Mouse (Mus musculus): ENCODE results near the gene Ypel2. TPM values are rescaled to one million over a fixed set of nuclear protein-coding genes. Genes with fewer than 3 reads are reported as not detected.

Ypel2 gene
- polyA plus RNA-seq, 1 experiment from 2014 or later, result 3.2 TPM

DNA sequence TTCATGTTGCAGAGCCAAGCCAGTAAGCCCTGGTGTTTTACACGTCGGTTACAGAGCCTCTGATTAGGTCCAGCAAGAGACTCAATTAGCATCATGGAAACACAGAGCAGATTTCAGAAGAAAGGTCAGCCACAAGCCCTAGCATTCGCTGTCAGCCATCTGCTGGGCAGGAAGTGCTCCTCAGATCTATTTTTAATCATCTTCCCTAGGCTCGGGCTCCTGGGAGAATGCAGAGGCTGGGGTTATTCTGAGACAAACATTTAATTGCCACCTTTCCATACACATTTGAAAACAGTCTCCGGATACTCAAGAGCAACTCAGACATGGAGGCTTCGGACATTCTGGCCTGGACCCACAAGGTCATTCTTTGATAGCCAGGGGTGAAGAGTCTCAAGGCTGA lies 35.3 kb downstream of the Ypel2 start:
- WGBS, result 58% methylated on average over 6 of the region's 6 CpGs
- DNase-seq (ENCODE audit: low spot score), result no peak
- no peaks in the 10 kb centered on the region; the same call in 1 of the 2 replicates for H3K36me3 ChIP-seq (replicated peaks; ENCODE audit: control insufficient read depth, insufficient read depth)
- no peak overlapping the region for H3K4me3 ChIP-seq (replicated peaks; ENCODE audit: low read length)
- no peak overlapping the region for H3K4me2 ChIP-seq (replicated peaks)
- peak overlapping the region; percentile 17; the same call in 1 of the 2 replicates for H3K27ac ChIP-seq
- H3K9me3 ChIP-seq (ENCODE audit: control insufficient read depth, low read length), result no peaks in the 10 kb centered on the region
- H3K4me1 ChIP-seq (replicated peaks; ENCODE audit: control insufficient read depth, insufficient read depth, low read length), result peaks cover 24% of the 10 kb centered on the region
- H3K9ac ChIP-seq, result no peak overlapping the region
- ATAC-seq (ENCODE audit: low FRiP score), result no peak
- no peaks in the 10 kb centered on the region for H3K27me3 ChIP-seq (ENCODE audit: control insufficient read depth, insufficient read depth, low read length)

DNA sequence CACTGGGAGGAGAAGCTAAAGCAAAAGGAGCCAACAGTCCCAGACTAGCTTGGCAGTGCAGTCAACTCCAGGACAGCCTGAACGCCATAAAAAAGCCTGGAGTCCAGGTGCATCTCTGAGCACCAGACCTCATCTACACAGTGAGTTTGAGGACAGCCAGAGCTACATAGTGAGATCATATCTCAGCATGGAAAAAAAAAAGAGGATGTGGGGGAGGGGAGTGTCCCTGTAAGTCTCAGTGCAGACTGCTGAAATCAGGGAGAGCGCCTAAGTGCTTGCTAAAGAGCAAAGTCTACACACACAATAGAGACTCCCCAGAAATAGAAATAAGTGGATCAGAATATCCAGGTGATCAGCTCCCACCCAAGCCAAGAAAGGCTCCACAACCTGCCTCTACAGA lies 37.1 kb downstream of the Ypel2 start:
- no peak overlapping the region for H3K4me3 ChIP-seq (replicated peaks; ENCODE audit: low read length)
- H3K4me1 ChIP-seq (replicated peaks; ENCODE audit: control insufficient read depth, insufficient read depth, low read length), result peaks cover 15% of the 10 kb centered on the region
- no peaks in the 10 kb centered on the region for H3K27me3 ChIP-seq (ENCODE audit: control insufficient read depth, insufficient read depth, low read length)
- no peak overlapping the region for H3K27ac ChIP-seq
- DNase-seq (ENCODE audit: low spot score), result no peak
- H3K9ac ChIP-seq, result no peak overlapping the region
- no peaks in the 10 kb centered on the region; the same call in 1 of the 2 replicates for H3K36me3 ChIP-seq (replicated peaks; ENCODE audit: control insufficient read depth, insufficient read depth)
- no peak overlapping the region for H3K4me2 ChIP-seq (replicated peaks)
- 82% methylated on average over 2 of the region's 2 CpGs for WGBS
- no peaks in the 10 kb centered on the region for H3K9me3 ChIP-seq (ENCODE audit: control insufficient read depth, low read length)
- no peak for ATAC-seq (ENCODE audit: low FRiP score)

DNA sequence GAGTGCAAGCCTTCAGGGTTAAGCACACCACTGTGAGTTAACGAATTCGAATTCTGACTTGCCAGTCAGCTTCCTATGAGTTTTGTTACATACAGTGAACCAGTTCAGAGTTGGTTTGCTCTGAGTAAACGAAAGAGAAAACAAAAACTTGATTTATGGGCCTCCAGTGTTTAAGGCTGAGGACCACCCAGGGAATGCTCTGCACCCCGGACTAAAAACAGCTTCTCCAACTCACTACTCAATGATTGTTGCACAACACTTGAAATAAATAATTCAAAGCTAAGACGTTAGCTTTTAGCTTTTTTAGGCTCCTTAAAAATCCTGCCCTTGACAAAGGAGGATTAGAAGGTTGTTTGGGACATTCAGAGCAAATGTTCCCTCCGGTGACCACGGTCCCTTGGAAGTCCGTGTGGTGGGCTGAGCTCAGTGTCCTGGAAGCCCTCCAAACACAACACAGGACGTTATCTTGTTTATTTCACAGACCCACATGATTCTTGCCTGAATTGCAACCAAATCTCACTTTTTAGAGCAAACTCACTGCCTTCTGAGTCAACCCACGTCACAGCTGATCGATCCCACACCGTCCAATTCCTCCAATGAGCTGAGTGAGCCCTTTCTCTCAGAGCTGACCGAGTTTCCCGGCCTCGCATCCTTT lies 38.8 kb downstream of the Ypel2 start:
- H3K36me3 ChIP-seq (replicated peaks; ENCODE audit: control insufficient read depth, insufficient read depth), result no peaks in the 10 kb centered on the region
- H3K9me3 ChIP-seq (ENCODE audit: control insufficient read depth, low read length), result no peaks in the 10 kb centered on the region
- H3K4me1 ChIP-seq (replicated peaks; ENCODE audit: control insufficient read depth, insufficient read depth, low read length), result peaks cover 20% of the 10 kb centered on the region
- H3K9ac ChIP-seq, result no peak overlapping the region
- ATAC-seq (ENCODE audit: low FRiP score), result no peak
- H3K4me3 ChIP-seq (replicated peaks; ENCODE audit: low read length), result no peak overlapping the region
- no peak for DNase-seq (ENCODE audit: low spot score)
- H3K27me3 ChIP-seq (ENCODE audit: control insufficient read depth, insufficient read depth, low read length), result no peaks in the 10 kb centered on the region
- 75% methylated on average over 15 of the region's 15 CpGs for WGBS
- H3K4me2 ChIP-seq (replicated peaks), result no peak overlapping the region
- no peak overlapping the region for H3K27ac ChIP-seq

DNA sequence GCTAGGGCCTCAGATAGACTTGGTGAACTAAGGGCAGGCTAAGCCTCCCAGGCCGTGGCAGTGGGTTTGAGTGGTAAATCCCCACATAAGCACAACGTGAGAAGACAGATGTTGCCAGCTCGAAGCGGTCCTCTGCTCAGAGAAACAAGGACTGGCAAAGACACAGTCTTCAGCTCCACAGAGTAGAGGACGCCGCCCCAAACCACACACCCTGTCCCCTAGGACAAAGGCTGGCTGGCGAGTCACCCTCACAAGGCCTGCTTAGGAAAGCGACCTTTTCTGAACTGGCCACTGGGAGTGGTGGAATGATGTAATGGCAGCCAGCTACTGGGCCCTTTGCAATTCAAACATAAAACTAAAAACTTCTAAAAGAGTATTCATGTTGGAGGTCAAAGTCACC lies 40.4 kb downstream of the Ypel2 start:
- Histone ChIP-seq H3K36me3 (replicated peaks; ENCODE audit: control insufficient read depth, insufficient read depth) (no peaks in the 10 kb centered on the region), H3K27me3 (ENCODE audit: control insufficient read depth, insufficient read depth, low read length) (no peaks in the 10 kb centered on the region), H3K4me1 (replicated peaks; ENCODE audit: control insufficient read depth, insufficient read depth, low read length) (peaks cover 7% of the 10 kb centered on the region; the same call in 1 of the 2 replicates), H3K9me3 (ENCODE audit: control insufficient read depth, low read length) (no peaks in the 10 kb centered on the region), H3K9ac (no peak overlapping the region), H3K27ac (no peak overlapping the region), H3K4me2 (replicated peaks) (no peak overlapping the region), H3K4me3 (replicated peaks; ENCODE audit: low read length) (no peak overlapping the region)
- DNase-seq (ENCODE audit: low spot score) (no peak), ATAC-seq (ENCODE audit: low FRiP score) (no peak)
- 71% methylated on average over 8 of the region's 8 CpGs for WGBS

DNA sequence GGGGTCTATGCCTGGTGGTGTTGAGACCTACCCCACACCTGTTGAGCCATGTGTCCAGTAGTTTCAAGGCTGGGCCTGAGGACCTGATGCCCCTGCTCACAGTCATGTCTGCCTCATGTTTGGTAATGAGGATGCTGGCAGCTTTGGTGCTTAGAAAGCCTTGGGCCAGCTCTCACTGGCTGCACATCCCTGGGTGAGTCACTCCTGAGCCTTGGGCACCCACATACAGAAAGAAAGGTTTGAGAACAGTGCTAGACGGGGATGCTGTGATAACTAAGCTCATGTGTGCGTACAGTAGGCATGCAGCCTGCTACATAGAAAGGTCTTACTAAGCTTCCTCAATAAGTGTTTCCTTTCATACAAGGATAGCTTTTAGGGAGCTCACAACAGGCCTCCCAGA lies 40.8 kb downstream of the Ypel2 start:
- Histone ChIP-seq H3K27ac (no peak overlapping the region), H3K4me1 (replicated peaks; ENCODE audit: control insufficient read depth, insufficient read depth, low read length) (peaks cover 5% of the 10 kb centered on the region; the same call in 1 of the 2 replicates), H3K4me2 (replicated peaks) (no peak overlapping the region), H3K27me3 (ENCODE audit: control insufficient read depth, insufficient read depth, low read length) (no peaks in the 10 kb centered on the region), H3K4me3 (replicated peaks; ENCODE audit: low read length) (no peak overlapping the region), H3K36me3 (replicated peaks; ENCODE audit: control insufficient read depth, insufficient read depth) (no peaks in the 10 kb centered on the region), H3K9ac (no peak overlapping the region), H3K9me3 (ENCODE audit: control insufficient read depth, low read length) (no peaks in the 10 kb centered on the region)
- 97% methylated on average over 2 of the region's 2 CpGs for WGBS
- ATAC-seq (ENCODE audit: low FRiP score) (no peak), DNase-seq (ENCODE audit: low spot score) (no peak)

DNA sequence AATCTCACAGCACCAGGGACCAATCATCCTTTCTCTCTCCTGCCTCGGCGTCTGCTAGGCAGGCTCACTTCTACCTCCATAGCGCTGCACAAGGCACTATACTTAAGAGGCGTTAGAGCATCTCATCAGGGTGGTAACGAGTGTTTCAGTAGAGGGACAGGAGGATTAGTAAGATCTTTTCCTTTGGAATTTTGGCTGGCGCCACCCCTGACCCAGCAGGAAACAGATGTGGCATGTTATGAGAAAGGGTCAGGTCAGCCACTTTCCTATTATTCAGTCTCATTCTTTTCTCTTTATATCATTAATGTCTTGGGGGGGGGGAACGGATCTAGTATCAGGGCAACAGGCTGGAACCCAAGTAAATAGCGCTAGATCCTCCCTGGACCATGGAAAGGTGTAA lies 41.8 kb downstream of the Ypel2 start:
- no peaks in the 10 kb centered on the region for H3K27me3 ChIP-seq (ENCODE audit: control insufficient read depth, insufficient read depth, low read length)
- no peak overlapping the region for H3K27ac ChIP-seq
- no peak overlapping the region for H3K4me2 ChIP-seq (replicated peaks)
- no peaks in the 10 kb centered on the region for H3K36me3 ChIP-seq (replicated peaks; ENCODE audit: control insufficient read depth, insufficient read depth)
- no peak overlapping the region for H3K9ac ChIP-seq
- peaks cover 5% of the 10 kb centered on the region for H3K4me1 ChIP-seq (replicated peaks; ENCODE audit: control insufficient read depth, insufficient read depth, low read length)
- ATAC-seq (ENCODE audit: low FRiP score) (no peak), DNase-seq (ENCODE audit: low spot score) (no peak)
- no peaks in the 10 kb centered on the region for H3K9me3 ChIP-seq (ENCODE audit: control insufficient read depth, low read length)
- H3K4me3 ChIP-seq (replicated peaks; ENCODE audit: low read length), result no peak overlapping the region
- 76% methylated on average over 8 of the region's 8 CpGs for WGBS

GRCm38 (mm10) chr11:86950491-86950890 lies 43.0 kb downstream of the Ypel2 start:
- WGBS, result 71% methylated on average over 3 of the region's 3 CpGs
- Histone ChIP-seq H3K27me3 (ENCODE audit: control insufficient read depth, insufficient read depth, low read length) (no peaks in the 10 kb centered on the region), H3K36me3 (replicated peaks; ENCODE audit: control insufficient read depth, insufficient read depth) (no peaks in the 10 kb centered on the region), H3K9ac (no peak overlapping the region), H3K4me3 (replicated peaks; ENCODE audit: low read length) (no peak overlapping the region), H3K4me1 (replicated peaks; ENCODE audit: control insufficient read depth, insufficient read depth, low read length) (peaks cover 13% of the 10 kb centered on the region), H3K27ac (peak overlapping the region; percentile 62), H3K9me3 (ENCODE audit: control insufficient read depth, low read length) (no peaks in the 10 kb centered on the region), H3K4me2 (replicated peaks) (no peak overlapping the region)
- no peak for DNase-seq (ENCODE audit: low spot score)
- no peak for ATAC-seq (ENCODE audit: low FRiP score)

GRCm38 (mm10) chr11:86949951-86950441 lies 43.5 kb downstream of the Ypel2 start:
- Histone ChIP-seq H3K36me3 (replicated peaks; ENCODE audit: control insufficient read depth, insufficient read depth) (no peaks in the 10 kb centered on the region), H3K27ac (peak overlapping the region; percentile 62), H3K4me2 (replicated peaks) (no peak overlapping the region), H3K4me3 (replicated peaks; ENCODE audit: low read length) (no peak overlapping the region), H3K9ac (no peak overlapping the region), H3K9me3 (ENCODE audit: control insufficient read depth, low read length) (no peaks in the 10 kb centered on the region), H3K4me1 (replicated peaks; ENCODE audit: control insufficient read depth, insufficient read depth, low read length) (peaks cover 13% of the 10 kb centered on the region), H3K27me3 (ENCODE audit: control insufficient read depth, insufficient read depth, low read length) (no peaks in the 10 kb centered on the region)
- no peak; the same call in 1 of the 2 replicates for ATAC-seq (ENCODE audit: low FRiP score)
- 57% methylated on average over 9 of the region's 9 CpGs for WGBS
- no peak for DNase-seq (ENCODE audit: low spot score)

DNA sequence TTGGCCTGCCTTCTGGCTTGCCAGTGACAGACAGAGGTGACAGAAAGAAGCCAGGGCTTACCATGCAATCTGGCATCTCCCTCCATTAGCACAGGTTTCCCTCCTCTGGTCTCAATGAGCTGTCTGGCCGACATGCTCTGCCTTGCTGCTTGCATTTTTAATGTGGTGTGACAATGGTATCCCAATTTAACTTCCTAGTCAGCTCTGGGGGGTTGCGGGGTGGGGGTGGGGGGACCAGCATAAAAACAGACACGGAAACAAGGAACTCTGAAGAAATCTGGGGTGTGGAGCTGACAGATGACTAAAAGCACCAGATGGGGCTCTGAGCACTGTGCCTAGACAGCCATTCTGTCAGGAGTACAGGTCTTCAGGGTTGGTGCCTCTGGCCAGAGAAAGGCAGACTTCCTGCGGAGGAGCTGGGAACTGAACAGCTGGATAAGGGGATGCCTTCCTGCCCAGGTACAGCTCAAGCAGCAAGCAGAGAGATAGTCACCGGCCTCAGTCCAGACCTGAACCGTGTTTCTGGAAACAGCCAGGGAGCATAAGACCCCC lies 46.8 kb downstream of the Ypel2 start:
- no peak overlapping the region; the same call in 1 of the 2 replicates for H3K27ac ChIP-seq
- DNase-seq (ENCODE audit: low spot score), result no peak

More for the DNA sequence above, 46.8 kb downstream of the Ypel2 start:
- no peaks in the 10 kb centered on the region for H3K27me3 ChIP-seq (ENCODE audit: control insufficient read depth, insufficient read depth, low read length)
- H3K9ac ChIP-seq, result no peak overlapping the region
- no peak for ATAC-seq (ENCODE audit: low FRiP score)
- H3K4me1 ChIP-seq (replicated peaks; ENCODE audit: control insufficient read depth, insufficient read depth, low read length), result peaks cover 13% of the 10 kb centered on the region
- H3K9me3 ChIP-seq (ENCODE audit: control insufficient read depth, low read length), result no peaks in the 10 kb centered on the region
- 29% methylated on average over 6 of the region's 6 CpGs for WGBS
- H3K36me3 ChIP-seq (replicated peaks; ENCODE audit: control insufficient read depth, insufficient read depth), result peaks cover 14% of the 10 kb centered on the region
- no peak overlapping the region for H3K4me3 ChIP-seq (replicated peaks; ENCODE audit: low read length)
- no peak overlapping the region for H3K4me2 ChIP-seq (replicated peaks)
